Mouse (Mus musculus): ENCODE results near the gene Bola1.
A peak's percentile ranks its signal among the peaks of the same experiment; 100 is the strongest.
"Not testable (repeated sequence)": the region's sequence is repeated elsewhere in the genome, so short reads cannot be mapped to it uniquely, and the experiment has no call there.

Gene Bola1

DNA sequence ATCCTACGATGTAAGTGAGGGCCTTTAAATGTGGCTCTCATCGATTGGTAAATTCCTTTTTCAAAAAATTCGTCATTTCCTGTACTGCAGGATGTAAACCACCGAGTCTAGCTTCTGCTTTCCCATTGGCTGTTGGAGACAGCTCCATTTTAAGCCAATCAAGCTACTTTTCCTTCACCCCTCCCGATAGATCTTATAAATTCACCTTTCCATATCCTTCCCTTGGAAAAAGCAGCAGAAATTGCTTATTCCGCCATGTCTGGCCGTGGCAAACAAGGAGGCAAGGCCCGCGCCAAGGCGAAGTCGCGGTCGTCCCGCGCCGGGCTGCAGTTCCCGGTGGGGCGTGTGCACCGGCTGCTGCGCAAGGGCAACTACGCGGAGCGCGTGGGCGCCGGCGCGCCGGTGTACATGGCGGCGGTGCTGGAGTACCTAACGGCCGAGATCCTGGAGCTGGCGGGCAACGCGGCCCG lies at the start of gene Bola1, which contains the start of gene Hist2h2ab:
Gene Bola1 (minus strand): TSS at position 49 of the 470 bp plus-strand sequence.
Gene Hist2h2ab (plus strand): TSS at position 205 of the 470 bp plus-strand sequence.
- no peaks in the 10 kb centered on the region for H3K27me3 ChIP-seq (ENCODE audit: control insufficient read depth, insufficient read depth, low read length, poor library complexity, severe bottlenecking)
- peak; percentile 89 for DNase-seq (ENCODE audit: low read depth, low spot score)
- no peaks in the 10 kb centered on the region; the same call in 1 of the 2 replicates for H3K36me3 ChIP-seq (ENCODE audit: control insufficient read depth, insufficient read depth, low read length, poor library complexity, severe bottlenecking)

GRCm38 (mm10) chr3:96268776-96269378 lies 49.4 kb upstream of the Bola1 start:
- H3K27me3 ChIP-seq (ENCODE audit: control insufficient read depth, insufficient read depth, low read length, poor library complexity, severe bottlenecking); DNase-seq (ENCODE audit: low read depth, low spot score); H3K36me3 ChIP-seq (ENCODE audit: control insufficient read depth, insufficient read depth, low read length, poor library complexity, severe bottlenecking): not testable (repeated sequence)

GRCm38 (mm10) chr3:96268051-96268775 lies 48.7 kb upstream of the Bola1 start, which contains the start of gene Hist2h3b:
Gene Hist2h3b, plus strand, starts transcription at chr3:96268654.
- H3K36me3 ChIP-seq (ENCODE audit: control insufficient read depth, insufficient read depth, low read length, poor library complexity, severe bottlenecking) = no peaks in the 10 kb centered on the region
- no peaks in the 10 kb centered on the region for H3K27me3 ChIP-seq (ENCODE audit: control insufficient read depth, insufficient read depth, low read length, poor library complexity, severe bottlenecking)
- peak; percentile 89 for DNase-seq (ENCODE audit: low read depth, low spot score)

- H3K36me3 ChIP-seq (ENCODE audit: control insufficient read depth, insufficient read depth, low read length, poor library complexity, severe bottlenecking) = no peaks in the 10 kb centered on the region
- no peak for DNase-seq (ENCODE audit: low read depth, low spot score)
- H3K27me3 ChIP-seq (ENCODE audit: control insufficient read depth, insufficient read depth, low read length, poor library complexity, severe bottlenecking) = no peaks in the 10 kb centered on the region
These were observed 48.0 kb upstream of the Bola1 start for GRCm38 (mm10) chr3:96267541-96267940.

DNA sequence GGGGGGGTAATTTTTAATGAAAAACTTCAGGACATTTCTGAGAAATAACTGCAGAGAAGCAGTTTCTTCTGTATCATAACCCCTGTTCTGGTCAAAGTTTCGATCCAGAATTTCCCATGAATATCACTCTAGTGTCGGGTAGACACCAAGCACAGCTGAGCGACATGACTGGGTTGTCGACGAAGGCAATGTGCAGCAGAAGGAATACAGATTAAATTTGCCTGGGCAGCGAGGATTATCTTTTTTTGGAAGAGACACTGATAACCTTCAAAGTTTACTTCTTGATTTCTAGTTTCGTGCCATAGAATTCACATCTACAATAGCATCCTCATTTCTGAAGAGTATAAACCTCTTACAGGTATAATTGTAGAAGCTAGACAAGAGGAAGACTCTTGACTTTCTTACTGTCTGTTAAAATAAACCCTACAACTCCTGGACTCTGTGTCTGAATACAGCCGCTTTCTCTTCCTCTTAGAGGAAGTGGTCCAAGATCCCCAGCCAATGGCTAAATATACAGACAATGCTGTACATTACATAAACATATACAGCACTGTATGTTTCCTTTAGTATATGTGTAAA lies 46.7 kb upstream of the Bola1 start:
- DNase-seq (ENCODE audit: low read depth, low spot score) = no peak
- H3K27me3 ChIP-seq (ENCODE audit: control insufficient read depth, insufficient read depth, low read length, poor library complexity, severe bottlenecking) = no peaks in the 10 kb centered on the region
- H3K36me3 ChIP-seq (ENCODE audit: control insufficient read depth, insufficient read depth, low read length, poor library complexity, severe bottlenecking) = no peaks in the 10 kb centered on the region

GRCm38 (mm10) chr3:96264404-96264949 lies 45.0 kb upstream of the Bola1 start:
- Histone ChIP-seq H3K27me3 (ENCODE audit: control insufficient read depth, insufficient read depth, low read length, poor library complexity, severe bottlenecking) (no peaks in the 10 kb centered on the region), H3K36me3 (ENCODE audit: control insufficient read depth, insufficient read depth, low read length, poor library complexity, severe bottlenecking) (no peaks in the 10 kb centered on the region)
- peak; percentile 18 for DNase-seq (ENCODE audit: low read depth, low spot score)

GRCm38 (mm10) chr3:96263558-96264403 lies 44.3 kb upstream of the Bola1 start:
- DNase-seq (ENCODE audit: low read depth, low spot score) = peak; percentile 39
- H3K27me3 ChIP-seq (ENCODE audit: control insufficient read depth, insufficient read depth, low read length, poor library complexity, severe bottlenecking) = no peaks in the 10 kb centered on the region
- no peaks in the 10 kb centered on the region for H3K36me3 ChIP-seq (ENCODE audit: control insufficient read depth, insufficient read depth, low read length, poor library complexity, severe bottlenecking)

GRCm38 (mm10) chr3:96262979-96263550 lies 43.6 kb upstream of the Bola1 start, which contains the start of gene Hist2h4:
Gene Hist2h4, minus strand, starts transcription at chr3:96263311.
- Histone ChIP-seq H3K27me3 (ENCODE audit: control insufficient read depth, insufficient read depth, low read length, poor library complexity, severe bottlenecking) (no peaks in the 10 kb centered on the region), H3K36me3 (ENCODE audit: control insufficient read depth, insufficient read depth, low read length, poor library complexity, severe bottlenecking) (no peaks in the 10 kb centered on the region)
- DNase-seq (ENCODE audit: low read depth, low spot score) = peak; percentile 95

GRCm38 (mm10) chr3:96262216-96262875 lies 42.8 kb upstream of the Bola1 start:
- Histone ChIP-seq H3K27me3 (ENCODE audit: control insufficient read depth, insufficient read depth, low read length, poor library complexity, severe bottlenecking) (no peaks in the 10 kb centered on the region), H3K36me3 (ENCODE audit: control insufficient read depth, insufficient read depth, low read length, poor library complexity, severe bottlenecking) (no peaks in the 10 kb centered on the region)
- DNase-seq (ENCODE audit: low read depth, low spot score) = peak; percentile 85

DNA sequence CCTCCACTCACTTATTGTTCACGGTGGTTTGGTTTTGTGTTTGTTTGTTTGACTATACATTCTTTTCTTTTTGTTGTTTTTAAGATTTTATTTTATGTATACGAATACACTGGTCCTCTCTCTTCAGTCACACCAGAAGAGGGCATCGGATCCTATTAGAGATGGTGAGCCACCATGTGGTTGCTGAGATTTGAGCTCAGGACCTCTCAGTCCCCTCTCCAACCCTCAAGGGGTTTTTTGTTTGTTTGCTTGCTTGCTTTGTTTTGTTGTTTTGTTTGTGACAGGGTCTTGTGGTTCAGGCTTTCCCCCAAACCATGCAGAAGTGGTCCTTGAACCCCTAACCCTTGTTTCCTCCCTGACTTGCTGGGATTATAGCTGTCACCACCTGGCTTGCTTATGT lies 42.1 kb upstream of the Bola1 start:
- peak; percentile 36 for DNase-seq (ENCODE audit: low read depth, low spot score)
- Histone ChIP-seq H3K36me3 (ENCODE audit: control insufficient read depth, insufficient read depth, low read length, poor library complexity, severe bottlenecking) (no peaks in the 10 kb centered on the region), H3K27me3 (ENCODE audit: control insufficient read depth, insufficient read depth, low read length, poor library complexity, severe bottlenecking) (no peaks in the 10 kb centered on the region)

GRCm38 (mm10) chr3:96260220-96260619 lies 40.7 kb upstream of the Bola1 start:
- no peak for DNase-seq (ENCODE audit: low read depth, low spot score)
- Histone ChIP-seq H3K36me3 (ENCODE audit: control insufficient read depth, insufficient read depth, low read length, poor library complexity, severe bottlenecking) (no peaks in the 10 kb centered on the region), H3K27me3 (ENCODE audit: control insufficient read depth, insufficient read depth, low read length, poor library complexity, severe bottlenecking) (no peaks in the 10 kb centered on the region)

GRCm38 (mm10) chr3:96257190-96257589 lies 37.7 kb upstream of the Bola1 start:
- Histone ChIP-seq H3K36me3 (ENCODE audit: control insufficient read depth, insufficient read depth, low read length, poor library complexity, severe bottlenecking) (no peaks in the 10 kb centered on the region), H3K27me3 (ENCODE audit: control insufficient read depth, insufficient read depth, low read length, poor library complexity, severe bottlenecking) (no peaks in the 10 kb centered on the region)
- DNase-seq (ENCODE audit: low read depth, low spot score) = no peak

DNA sequence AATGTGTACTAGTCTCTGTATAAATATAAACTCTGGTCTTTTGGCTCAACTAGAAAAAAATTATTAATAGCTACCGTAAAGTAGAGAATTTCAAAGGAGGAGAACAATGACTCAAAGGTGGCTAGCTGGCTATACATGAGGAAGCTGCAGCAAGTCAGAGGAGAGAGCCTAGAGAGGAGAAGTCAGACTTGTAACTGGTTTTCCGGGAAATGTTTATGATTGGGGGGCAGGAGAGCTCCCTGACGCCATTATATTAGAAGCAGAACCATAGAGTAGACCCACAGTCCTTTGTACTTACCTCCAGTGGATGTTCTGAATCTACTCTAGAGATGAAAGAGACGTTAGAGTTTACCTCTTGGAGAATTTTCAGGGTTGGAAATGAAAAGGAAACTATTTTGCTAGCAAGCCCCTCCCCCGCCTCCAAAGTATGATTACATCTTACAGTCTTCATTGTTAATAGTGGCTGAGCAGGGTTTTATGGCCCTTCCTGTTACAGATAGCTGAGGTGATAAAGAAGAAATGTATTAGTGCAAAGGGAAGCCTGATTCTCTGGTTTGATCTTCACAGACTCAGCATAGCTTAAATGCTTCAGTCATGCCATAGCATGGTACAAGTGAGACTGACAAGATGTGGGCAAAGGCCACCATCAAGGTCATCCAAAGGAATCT lies 36.6 kb upstream of the Bola1 start:
- H3K36me3 ChIP-seq (ENCODE audit: control insufficient read depth, insufficient read depth, low read length, poor library complexity, severe bottlenecking) = no peaks in the 10 kb centered on the region
- no peak for DNase-seq (ENCODE audit: low read depth, low spot score)
- no peaks in the 10 kb centered on the region for H3K27me3 ChIP-seq (ENCODE audit: control insufficient read depth, insufficient read depth, low read length, poor library complexity, severe bottlenecking)
